Mouse (Mus musculus) kidney, embryonic 14.5 days (tissue): ENCODE results near the gene Gpr161. TPM values are rescaled to one million over a fixed set of nuclear protein-coding genes. Genes with fewer than 3 reads are reported as not detected.
A peak's percentile ranks its signal among the peaks of the same experiment; 100 is the strongest.
"Not testable (repeated sequence)": the region's sequence is repeated elsewhere in the genome, so short reads cannot be mapped to it uniquely, and the experiment has no call there.

ENCODE experiments used
- ATAC-seq: fragments of 200-750 bp; cut with Nextera tagmentation; 2 replicates; pipeline ENCODE4 v1.8.0; 2017; ENCODE audit warnings: moderate number of reproducible peaks, mild to moderate bottlenecking, moderate TSS enrichment, moderate library complexity; ENCODE audit not compliant: low FRiP score, low TSS enrichment
- H3K27ac ChIP-seq: fragments of 300-500 bp; sonication (generic); 2 replicates; pipeline ENCODE4 v1.5.1; 2014; ENCODE audit warnings: low read depth, mild to moderate bottlenecking, low read length, moderate library complexity, mixed read lengths
- H3K27me3 ChIP-seq: fragments of 300-500 bp; sonication (generic); 2 replicates; pipeline ENCODE4 v1.6.1; 2014; ENCODE audit warnings: mild to moderate bottlenecking, low read length; ENCODE audit not compliant: control insufficient read depth, insufficient read depth
- H3K36me3 ChIP-seq: fragments of 300-500 bp; sonication (generic); 2 replicates; pipeline ENCODE4 v1.6.1; 2014; ENCODE audit warnings: low read length, mixed read lengths; ENCODE audit not compliant: control insufficient read depth, insufficient read depth
- H3K4me1 ChIP-seq: fragments of 300-500 bp; sonication (generic); 2 replicates; pipeline ENCODE4 v1.6.1; 2014; ENCODE audit warnings: low read length, mixed read lengths; ENCODE audit not compliant: control insufficient read depth, insufficient read depth
- H3K4me2 ChIP-seq: fragments of 300-500 bp; sonication (generic); replicated peaks from 2 replicates; pipeline ENCODE4 v1.6.1; 2014; ENCODE audit warnings: low read depth, mild to moderate bottlenecking, low read length
- H3K4me3 ChIP-seq: fragments of 300-500 bp; sonication (generic); 2 replicates; pipeline ENCODE4 v1.5.1; 2014; ENCODE audit warnings: mild to moderate bottlenecking, low read length
- H3K9ac ChIP-seq: fragments of 300-500 bp; sonication (generic); 2 replicates; pipeline ENCODE4 v1.6.1; 2014; ENCODE audit warnings: low read depth, mild to moderate bottlenecking, low read length, moderate library complexity
- H3K9me3 ChIP-seq: fragments of 300-500 bp; sonication (generic); 2 replicates; pipeline ENCODE4 v1.6.1; 2016; ENCODE audit warnings: low read length; ENCODE audit not compliant: control insufficient read depth
- WGBS: fragments of 180-500 bp; shearing (Covaris S2); extraction: QIAGEN DNeasy Blood & Tissue Kit; methylation state at CpG from one replicate; pipeline ENCODE4 v1.1.7; 2014; 5-methylcytosine and 5-hydroxymethylcytosine counted together
- polyA plus RNA-seq: library from polyadenylated mRNA; unstranded; fragments of >200 nt; fragmentation: Nextera tagmentation; extraction: Ambion mirVana; gene quantifications from 2 replicates; pipeline ENCODE4 v1.2.1, GENCODE M21; 2014

Gpr161 gene
- polyA plus RNA-seq, 1 experiment from 2014 or later, result 2.0 TPM

- peaks cover 19% of the 10 kb centered on the region for H3K36me3 ChIP-seq
- H3K9me3 ChIP-seq, result no peaks in the 10 kb centered on the region
- no peaks in the 10 kb centered on the region for H3K27me3 ChIP-seq
- no peak overlapping the region for H3K4me2 ChIP-seq
- no peaks in the 10 kb centered on the region; the same call in 1 of the 2 replicates for H3K4me1 ChIP-seq
- H3K27ac ChIP-seq, result no peak overlapping the region
- no peak for ATAC-seq
- H3K9ac ChIP-seq, result no peak overlapping the region
- no peak overlapping the region for H3K4me3 ChIP-seq
- 81% methylated on average over 7 of the region's 7 CpGs for WGBS
These were observed 27.3 kb downstream of the Gpr161 start for GRCm38 (mm10) chr1:165322934-165323333.

- no peak for ATAC-seq
- Histone ChIP-seq H3K4me3 (no peak overlapping the region), H3K27me3 (no peaks in the 10 kb centered on the region), H3K36me3 (peaks cover 3% of the 10 kb centered on the region; the same call in 1 of the 2 replicates), H3K4me1 (no peaks in the 10 kb centered on the region), H3K4me2 (no peak overlapping the region), H3K9ac (no peak overlapping the region), H3K9me3 (no peaks in the 10 kb centered on the region), H3K27ac (no peak overlapping the region)
- WGBS, result 89% methylated on average over 2 of the region's 2 CpGs
These were observed 31.8 kb downstream of the Gpr161 start for GRCm38 (mm10) chr1:165327370-165327769.

DNA sequence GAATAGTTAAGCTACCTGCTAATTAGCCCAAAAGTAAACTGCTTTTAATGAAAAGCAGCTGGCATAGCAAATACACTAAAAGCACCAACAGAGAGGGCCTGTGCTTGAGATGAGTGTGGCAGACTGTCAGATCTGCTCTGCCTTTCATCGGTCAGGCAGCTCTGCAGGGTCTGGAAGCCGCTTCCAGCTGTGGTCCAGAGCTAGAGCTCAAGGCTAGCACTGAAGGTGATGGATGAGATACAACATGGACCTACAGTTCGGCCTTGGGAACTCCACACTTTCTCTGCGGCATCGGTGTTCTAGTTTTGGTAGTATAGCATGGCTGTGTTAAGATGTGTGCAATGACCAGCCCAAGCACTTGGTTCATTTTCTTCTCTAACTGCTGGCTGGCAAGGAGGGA lies 32.2 kb downstream of the Gpr161 start:
- Histone ChIP-seq H3K27me3 (no peaks in the 10 kb centered on the region), H3K36me3 (peaks cover 3% of the 10 kb centered on the region; the same call in 1 of the 2 replicates), H3K4me3 (no peak overlapping the region), H3K4me1 (no peaks in the 10 kb centered on the region), H3K4me2 (no peak overlapping the region), H3K9me3 (no peaks in the 10 kb centered on the region), H3K9ac (no peak overlapping the region), H3K27ac (no peak overlapping the region)
- no peak for ATAC-seq
- WGBS, result 94% methylated on average over 5 of the region's 5 CpGs

DNA sequence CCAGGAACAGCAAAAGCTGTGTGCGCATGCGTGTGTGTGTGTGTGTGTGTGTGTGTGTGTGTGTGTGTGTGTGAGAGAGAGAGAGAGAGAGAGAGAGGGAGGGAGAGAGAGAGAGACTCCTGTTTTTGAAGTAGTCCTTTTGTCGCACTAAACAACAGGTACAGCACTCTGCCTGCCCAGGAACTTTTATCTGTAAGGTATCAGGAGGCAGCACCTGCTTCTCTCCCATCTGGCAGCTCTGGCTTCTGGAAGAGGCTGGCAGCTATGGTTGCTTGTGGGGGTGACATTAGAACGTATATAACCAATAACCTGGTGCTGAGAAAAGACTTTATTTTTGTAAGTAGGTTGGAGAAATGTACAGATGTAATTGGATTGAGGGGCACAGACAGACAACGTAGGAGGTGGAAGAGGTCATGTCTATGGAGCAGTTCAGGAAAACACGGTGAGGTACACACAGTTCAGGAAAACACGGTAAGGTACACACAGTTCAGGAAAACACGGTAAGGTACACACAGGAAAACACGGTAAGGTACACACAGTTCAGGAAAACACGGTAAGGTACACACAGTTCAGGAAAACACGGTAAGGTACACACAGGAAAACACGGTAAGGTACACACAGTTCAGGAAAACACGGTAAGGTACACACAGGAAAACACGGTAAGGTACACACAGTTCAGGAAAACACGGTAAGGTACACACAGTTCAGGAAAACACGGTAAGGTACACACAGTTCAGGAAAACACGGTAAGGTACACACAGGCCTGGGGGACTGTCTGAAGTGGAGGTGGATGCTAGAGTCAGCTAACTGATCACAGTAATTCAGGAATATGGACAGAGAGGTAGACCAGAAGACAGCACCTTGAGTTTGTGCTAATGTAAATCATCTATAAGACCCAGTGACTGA lies 33.0 kb downstream of the Gpr161 start:
- H3K9ac ChIP-seq, H3K4me3 ChIP-seq, H3K36me3 ChIP-seq, H3K4me2 ChIP-seq, ATAC-seq, H3K27ac ChIP-seq, H3K27me3 ChIP-seq, H3K9me3 ChIP-seq, H3K4me1 ChIP-seq: not testable (repeated sequence)
- WGBS, result 93% methylated on average over 17 of the region's 17 CpGs

- Histone ChIP-seq H3K9me3 (no peaks in the 10 kb centered on the region), H3K36me3 (no peaks in the 10 kb centered on the region; the same call in 1 of the 2 replicates), H3K4me1 (no peaks in the 10 kb centered on the region), H3K27ac (no peak overlapping the region), H3K27me3 (no peaks in the 10 kb centered on the region), H3K4me3 (no peak overlapping the region), H3K9ac (no peak overlapping the region), H3K4me2 (no peak overlapping the region)
- no peak for ATAC-seq
These were observed 35.3 kb downstream of the Gpr161 start for GRCm38 (mm10) chr1:165330859-165331258.

DNA sequence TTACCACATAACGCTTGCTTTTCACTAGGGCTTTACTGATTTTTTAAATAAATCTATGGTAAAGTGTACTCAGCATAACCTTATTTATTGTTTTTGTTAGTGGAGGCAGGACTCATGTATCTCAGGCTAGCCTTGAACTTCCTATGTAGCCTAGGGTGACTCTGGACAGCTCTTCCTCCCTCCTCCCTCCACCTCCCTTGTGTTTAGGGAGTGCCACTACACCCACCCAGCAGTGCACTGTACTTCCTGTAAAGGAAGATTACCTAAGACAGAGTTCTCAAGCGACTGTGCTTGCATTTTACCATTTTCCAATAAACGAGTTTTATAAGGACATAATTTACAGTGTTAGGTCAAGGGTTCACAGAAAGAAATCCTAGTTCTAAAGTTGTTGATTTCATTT lies 37.2 kb downstream of the Gpr161 start:
- no peak for ATAC-seq
- Histone ChIP-seq H3K4me2 (no peak overlapping the region), H3K4me3 (no peak overlapping the region), H3K9me3 (no peaks in the 10 kb centered on the region), H3K4me1 (no peaks in the 10 kb centered on the region), H3K27me3 (no peaks in the 10 kb centered on the region), H3K27ac (no peak overlapping the region), H3K36me3 (peaks cover 2% of the 10 kb centered on the region; the same call in 1 of the 2 replicates), H3K9ac (no peak overlapping the region)
- 75% methylated on average over 3 of the region's 3 CpGs for WGBS

- 64% methylated on average over 7 of the region's 7 CpGs for WGBS
- Histone ChIP-seq H3K4me3 (no peak overlapping the region), H3K27ac (no peak overlapping the region), H3K9ac (no peak overlapping the region), H3K4me2 (no peak overlapping the region), H3K27me3 (no peaks in the 10 kb centered on the region), H3K4me1 (no peaks in the 10 kb centered on the region), H3K9me3 (no peaks in the 10 kb centered on the region), H3K36me3 (peaks cover 3% of the 10 kb centered on the region; the same call in 1 of the 2 replicates)
- no peak for ATAC-seq
These were observed 46.5 kb downstream of the Gpr161 start for GRCm38 (mm10) chr1:165342126-165342525.

GRCm38 (mm10) chr1:165344453-165344852 lies 48.9 kb downstream of the Gpr161 start:
- no peak overlapping the region for H3K4me3 ChIP-seq
- ATAC-seq, result 0 out of 2 replicates have a peak, but pooled peaks have one; percentile 62
- no peak overlapping the region for H3K9ac ChIP-seq
- no peak overlapping the region for H3K4me2 ChIP-seq
- H3K36me3 ChIP-seq, result no peaks in the 10 kb centered on the region
- H3K27me3 ChIP-seq, result no peaks in the 10 kb centered on the region
- no peaks in the 10 kb centered on the region for H3K4me1 ChIP-seq
- no peak overlapping the region for H3K27ac ChIP-seq
- 61% methylated on average over 4 of the region's 4 CpGs for WGBS
- H3K9me3 ChIP-seq, result no peaks in the 10 kb centered on the region

DNA sequence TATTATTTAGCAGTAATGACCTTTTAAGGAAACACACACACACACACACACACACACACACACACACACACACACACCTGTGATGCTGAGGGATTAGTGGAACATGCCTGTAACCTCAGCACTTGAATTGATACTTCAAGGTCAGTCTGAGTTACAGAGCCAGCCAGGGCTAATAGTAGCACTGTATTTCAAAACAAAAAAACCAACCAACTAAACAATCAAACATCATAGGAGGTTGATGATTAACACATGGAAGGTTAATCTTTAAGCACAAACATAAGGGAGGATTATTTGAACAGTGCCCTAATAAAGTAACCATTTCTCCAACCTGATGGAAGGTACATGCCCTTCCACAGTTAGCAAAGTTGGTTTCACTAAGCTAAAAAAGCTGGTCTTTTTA lies 53.0 kb downstream of the Gpr161 start:
- Histone ChIP-seq H3K27me3 (no peaks in the 10 kb centered on the region), H3K4me1 (no peaks in the 10 kb centered on the region), H3K27ac (no peak overlapping the region), H3K9me3 (no peaks in the 10 kb centered on the region), H3K36me3 (peaks cover 10% of the 10 kb centered on the region; the same call in 1 of the 2 replicates), H3K9ac (no peak overlapping the region), H3K4me2 (no peak overlapping the region), H3K4me3 (no peak overlapping the region)
- ATAC-seq, result no peak
